Mouse (Mus musculus) lung, postnatal 25 days (tissue): ENCODE results near the gene Spag4.

Experiments used
- DNase-seq: peaks from one replicate; pipeline ENCODE4 v3.0.0; 2022; ENCODE audit warnings: low spot score

The Spag4 gene

DNA sequence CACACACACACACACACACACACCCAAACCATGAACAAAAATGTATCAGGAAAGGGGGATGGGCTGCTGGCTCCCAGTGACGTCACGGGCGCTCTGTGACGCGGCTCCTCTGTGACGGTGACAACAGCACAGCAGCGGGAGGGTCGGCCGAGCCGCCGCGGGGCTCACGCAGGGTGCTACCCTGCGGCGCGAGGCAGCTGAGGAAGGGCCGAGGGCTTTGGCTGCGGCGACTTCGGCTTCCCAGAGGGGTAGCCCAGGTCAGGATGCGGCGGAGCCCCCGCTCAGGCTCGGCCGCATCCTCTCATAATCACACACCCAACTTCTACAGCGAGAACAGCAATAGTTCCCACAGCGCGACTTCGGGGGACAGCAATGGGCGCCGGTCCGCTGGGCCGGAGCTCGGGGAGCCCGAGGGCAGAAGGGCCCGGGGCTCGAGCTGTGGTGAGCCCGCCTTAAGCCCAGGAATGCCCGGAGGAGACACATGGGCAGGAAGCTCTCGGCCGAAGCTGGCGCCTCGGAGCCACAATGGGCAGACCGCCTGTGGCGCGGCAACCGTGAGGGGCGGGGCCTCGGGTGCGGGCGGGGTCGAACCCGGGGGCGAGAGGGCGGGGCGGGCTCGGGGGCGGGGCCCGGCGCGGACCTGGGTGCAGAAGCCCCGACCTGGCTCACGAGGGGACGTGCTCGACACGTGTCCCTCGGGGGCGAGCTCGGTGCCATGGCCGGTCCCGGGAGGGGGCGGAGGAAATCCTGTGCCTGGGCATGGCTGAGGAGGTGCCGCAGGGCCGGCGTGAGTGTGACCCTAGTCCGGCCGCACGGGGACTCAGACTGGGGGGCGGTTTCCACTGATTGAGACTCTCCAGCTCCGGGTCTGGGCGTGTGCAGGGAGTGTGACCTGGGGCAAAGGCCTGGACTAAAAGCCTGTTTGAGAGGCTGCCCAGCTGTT lies at the start of gene Spag4:
TSS of gene Spag4 (plus strand) at position 77 of the 943 bp plus-strand sequence.
- peak; percentile 66 for DNase-seq

DNA sequence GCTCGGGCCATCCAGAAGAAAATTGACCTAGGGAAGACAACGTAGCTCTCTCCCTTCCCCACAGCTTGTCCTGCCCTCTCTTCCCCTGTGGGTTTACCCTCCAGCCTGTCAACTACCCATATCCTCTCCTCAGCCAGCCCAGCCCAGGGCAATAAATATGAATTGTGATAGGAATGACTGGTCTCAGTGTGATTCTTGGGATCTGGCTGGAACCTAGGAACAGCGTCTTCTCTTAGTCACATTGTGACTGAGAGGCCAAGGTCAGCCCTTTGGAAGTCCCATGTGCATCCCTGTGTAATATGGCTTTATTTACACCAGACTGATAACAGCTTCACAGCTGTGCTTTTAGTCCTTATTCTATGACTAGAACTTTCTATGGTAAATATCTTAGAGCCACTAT lies 46.9 kb upstream of the Spag4 start:
- DNase-seq, result no peak

GRCm38 (mm10) chr2:156021219-156021618 lies 43.8 kb upstream of the Spag4 start:
- DNase-seq, result no peak

GRCm38 (mm10) chr2:156021765-156022164 lies 43.2 kb upstream of the Spag4 start:
- no peak for DNase-seq

DNA sequence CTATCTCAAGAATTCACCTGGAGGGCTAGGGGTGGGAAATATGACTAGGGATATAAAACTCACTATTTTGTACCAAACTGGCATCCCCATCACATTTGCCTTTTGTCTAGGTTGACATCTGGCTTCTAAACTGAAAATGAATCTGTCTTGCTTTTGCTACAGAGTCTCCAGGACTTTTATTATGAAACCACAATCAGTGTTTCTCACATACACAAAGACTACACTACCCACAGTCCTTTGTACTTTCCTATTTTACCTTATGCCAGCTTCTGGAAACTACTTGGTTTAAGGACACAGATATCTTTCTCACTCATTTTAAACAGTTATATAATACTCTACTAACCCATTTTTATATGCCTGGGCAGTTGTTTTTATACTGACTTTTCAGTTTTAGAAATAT lies 39.5 kb upstream of the Spag4 start:
- no peak for DNase-seq

DNA sequence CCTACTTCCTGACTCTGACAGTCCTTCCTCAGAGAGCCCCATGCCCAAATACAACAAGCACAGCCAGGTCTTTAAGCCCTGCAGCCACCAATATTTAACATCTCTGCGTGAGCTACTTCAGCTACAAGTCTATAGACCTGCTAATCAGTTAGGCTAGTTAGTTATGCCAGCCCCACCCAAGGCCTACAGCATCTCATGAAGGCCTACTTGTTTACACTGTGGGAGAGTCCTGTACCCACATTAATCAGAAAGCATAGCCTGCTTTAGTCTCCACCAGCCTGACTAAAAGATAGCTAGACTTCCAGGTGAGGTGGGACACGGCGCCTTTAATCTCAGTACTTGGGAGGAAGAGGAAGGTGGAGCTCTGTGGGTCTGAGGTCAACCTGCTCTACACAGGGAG lies 25.6 kb upstream of the Spag4 start:
- no peak for DNase-seq

DNA sequence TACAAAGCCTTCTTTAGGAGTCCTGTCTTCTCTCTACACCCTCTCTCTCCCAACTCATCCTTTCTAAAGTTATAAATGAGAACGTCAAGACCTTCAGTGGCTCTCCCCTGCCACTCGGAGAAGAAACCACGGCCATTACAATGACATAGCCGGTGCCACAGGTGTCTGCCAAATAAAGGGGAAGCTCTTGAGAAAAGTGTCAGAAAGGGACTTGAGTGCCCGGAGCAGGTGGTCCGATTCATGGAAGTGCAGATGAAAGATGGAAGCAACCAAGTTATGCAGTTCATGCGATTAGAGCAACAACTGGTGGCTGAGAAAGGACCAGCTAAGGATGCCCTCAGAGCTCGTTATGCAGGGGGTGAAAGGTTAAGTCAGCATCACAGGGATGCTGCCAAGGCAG lies 22.1 kb upstream of the Spag4 start:
- no peak for DNase-seq

DNA sequence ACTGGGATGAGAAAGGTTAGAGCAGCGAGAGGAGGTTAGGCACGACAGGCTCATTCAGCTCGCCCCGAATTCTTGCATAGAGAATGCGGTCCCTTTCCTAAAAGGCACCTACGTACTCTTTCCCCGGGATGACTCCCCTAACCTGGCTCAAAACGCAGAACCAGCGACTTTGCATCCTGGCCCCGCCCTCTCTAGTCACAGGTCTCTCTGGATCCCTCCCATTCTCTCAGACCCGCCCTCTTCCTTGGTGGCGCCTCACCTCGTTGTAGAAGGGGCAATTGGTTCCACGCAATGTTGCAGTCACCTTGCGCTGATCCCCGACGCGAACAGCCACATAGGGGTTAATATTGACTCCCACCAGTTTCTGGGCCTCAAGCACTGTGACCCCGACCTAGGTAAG lies 17.0 kb upstream of the Spag4 start:
- peak; percentile 18 for DNase-seq

DNA sequence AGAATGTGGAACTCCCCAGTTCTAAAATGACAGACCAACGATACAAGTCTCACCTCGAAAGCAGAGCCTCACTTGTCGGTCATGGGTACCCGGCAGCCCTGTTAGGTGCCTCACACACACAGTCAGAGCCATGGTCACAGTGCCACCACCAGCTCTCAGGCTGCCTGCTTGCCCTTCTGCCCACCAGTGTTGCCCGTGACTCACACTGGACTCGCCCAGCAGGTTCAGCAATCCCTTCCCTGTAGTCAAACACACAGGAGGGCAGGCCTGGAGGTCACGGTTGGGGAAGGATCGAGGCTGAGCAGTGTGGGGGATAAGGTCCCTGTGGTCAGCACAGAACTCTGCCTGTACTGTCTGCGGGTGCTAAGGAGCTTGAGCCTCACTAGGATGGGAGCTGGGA lies 12.2 kb upstream of the Spag4 start, which contains the start of gene Fer1l4:
TSS of gene Fer1l4 (minus strand) at position 132 of the 400 bp plus-strand sequence.
- no peak for DNase-seq

GRCm38 (mm10) chr2:156066126-156066525 lies 1.2 kb downstream of the Spag4 start:
- no peak for DNase-seq

DNA sequence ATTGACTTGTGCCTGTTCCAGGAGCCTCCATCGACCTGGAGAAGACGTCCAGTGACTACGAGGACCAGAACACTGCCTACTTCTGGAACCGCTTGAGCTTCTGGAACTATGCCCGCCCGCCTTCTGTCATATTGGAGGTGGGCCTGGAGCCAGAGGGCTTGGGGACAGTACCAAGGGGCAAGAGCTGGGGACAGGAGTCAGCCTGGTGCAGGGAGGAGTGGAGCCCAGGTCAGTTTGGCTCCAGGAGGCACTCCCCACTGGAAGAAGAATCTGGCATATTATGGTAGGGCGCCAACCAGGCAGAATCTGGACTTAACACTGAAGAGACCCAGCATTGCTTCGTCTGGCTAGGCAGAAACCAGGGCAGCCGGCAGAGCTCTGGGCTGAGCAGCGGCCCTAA lies 2.9 kb downstream of the Spag4 start:
- DNase-seq, result no peak

- no peak for DNase-seq
Measured at GRCm38 (mm10) chr2:156071236-156071635, 6.3 kb downstream of the Spag4 start.

GRCm38 (mm10) chr2:156073725-156074124 lies 8.8 kb downstream of the Spag4 start:
- DNase-seq, result no peak

DNA sequence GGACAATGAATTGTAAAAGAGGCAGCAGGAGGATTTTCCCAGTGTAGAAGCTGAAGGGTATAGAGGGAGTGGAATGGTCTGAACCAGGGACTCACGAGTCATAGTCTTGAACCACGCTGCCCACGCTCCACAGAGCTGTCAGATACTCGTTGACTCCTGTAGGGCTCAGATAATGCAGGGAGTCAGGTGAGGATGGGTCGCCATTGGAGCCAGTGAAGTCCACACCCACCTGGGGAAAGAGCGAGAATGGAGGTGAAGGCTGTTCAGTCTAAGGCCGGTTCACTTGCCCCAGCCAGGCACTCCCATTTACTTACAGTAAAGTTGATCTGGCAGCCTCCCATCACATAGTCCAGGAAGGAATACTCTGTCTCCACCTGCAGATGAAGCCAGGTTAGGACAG lies 12.5 kb downstream of the Spag4 start:
- DNase-seq, result no peak

GRCm38 (mm10) chr2:156078421-156079182 lies 13.6 kb downstream of the Spag4 start:
- no peak for DNase-seq

GRCm38 (mm10) chr2:156079183-156079560 lies 14.2 kb downstream of the Spag4 start:
- no peak for DNase-seq

DNA sequence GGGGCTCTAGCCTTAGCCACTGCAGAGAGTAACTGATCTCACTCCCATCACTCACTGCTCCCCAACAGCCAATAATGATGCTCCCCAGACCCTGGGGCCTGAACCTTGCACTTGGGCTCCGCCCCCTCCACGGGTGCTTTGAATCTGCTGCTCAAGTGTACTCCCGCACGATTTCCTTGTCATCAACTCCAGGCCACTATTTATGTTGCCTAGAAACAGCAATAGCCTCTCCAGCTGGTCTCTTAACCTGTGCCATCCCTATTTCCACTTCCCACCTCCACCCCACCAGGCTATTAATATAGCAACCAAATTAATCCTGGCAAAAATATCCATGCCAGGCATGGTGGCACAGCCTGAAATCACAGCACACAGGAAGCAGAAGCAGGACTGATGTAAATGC lies 14.7 kb downstream of the Spag4 start:
- no peak for DNase-seq

DNA sequence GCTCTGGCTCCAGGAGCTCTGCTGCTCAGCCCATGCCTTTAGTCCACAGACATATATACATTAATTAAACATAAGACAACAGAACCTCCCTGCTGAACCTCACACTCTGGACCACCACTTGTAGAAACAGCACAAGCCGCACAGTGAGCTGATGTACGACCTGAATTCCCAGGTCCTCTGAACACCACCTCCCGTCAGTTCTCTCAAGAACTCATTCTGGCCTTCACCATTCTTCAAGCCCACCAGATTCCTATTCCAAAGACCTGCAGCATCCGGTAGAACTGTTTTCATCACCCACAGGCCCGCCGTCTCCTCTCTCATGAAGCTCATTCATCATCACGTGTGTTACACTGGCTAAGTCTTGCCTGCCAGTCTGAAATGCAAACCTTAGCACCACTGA lies 15.4 kb downstream of the Spag4 start:
- DNase-seq, result no peak

DNA sequence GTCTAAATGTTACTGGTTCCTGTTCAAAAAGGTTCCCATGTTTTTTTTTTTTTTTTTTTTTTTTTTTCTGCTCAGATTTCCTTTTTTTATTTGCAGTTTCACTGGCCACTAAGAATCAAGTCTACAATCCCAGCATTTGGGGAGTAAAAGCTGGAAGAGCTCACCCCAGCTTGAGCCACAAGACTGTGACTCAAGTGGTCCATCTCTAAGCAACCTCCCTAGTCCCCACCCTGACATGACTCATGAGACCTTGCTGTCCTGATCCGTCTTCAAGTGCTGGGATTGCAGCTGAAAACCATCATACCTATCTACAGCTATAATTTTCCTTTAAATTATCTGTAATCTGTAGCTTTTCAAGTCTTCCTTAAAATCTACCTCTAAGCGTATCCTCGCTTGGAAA lies 19.6 kb downstream of the Spag4 start:
- no peak for DNase-seq

GRCm38 (mm10) chr2:156087391-156088110 lies 22.6 kb downstream of the Spag4 start:
- DNase-seq, result no peak

DNA sequence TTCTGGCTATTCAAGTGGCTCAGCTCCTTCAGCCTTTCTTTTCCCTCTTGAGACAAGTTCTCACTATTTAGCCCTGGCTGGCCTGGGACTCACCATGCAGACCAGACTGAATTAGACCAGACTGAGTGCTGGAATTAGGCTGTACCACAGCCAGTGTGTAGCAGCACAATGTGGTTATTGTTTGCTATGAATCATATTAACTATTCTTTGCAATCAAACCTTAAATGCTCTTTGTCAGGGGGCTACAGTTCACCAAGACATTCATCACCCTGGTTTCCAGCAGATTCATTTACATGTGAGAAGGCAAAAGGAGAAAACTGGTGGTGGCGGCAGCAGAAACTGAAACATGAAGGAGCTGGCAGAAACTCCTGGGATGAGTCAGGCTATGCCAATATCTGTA lies 24.8 kb downstream of the Spag4 start:
- DNase-seq, result no peak

GRCm38 (mm10) chr2:156091926-156092325 lies 27.0 kb downstream of the Spag4 start:
- DNase-seq, result peak; percentile 21
